Mouse (Mus musculus) embryonic fibroblast, embryonic 13.5 days (primary cell): ENCODE measurements around the gene Luc7l3. TPM values are rescaled to one million over a fixed set of nuclear protein-coding genes. Genes with fewer than 3 reads are reported as not detected.

Experiments used
- H3K27ac ChIP-seq: 2 replicates; pipeline ENCODE4 v1.5.1; 2012; ENCODE audit warnings: low read length, control low read depth, inconsistent platforms; ENCODE audit not compliant: insufficient read depth
- H3K4me1 ChIP-seq: 2 replicates; pipeline ENCODE4 v1.6.1; 2011; ENCODE audit warnings: low read length; ENCODE audit not compliant: control insufficient read depth, insufficient read depth
- H3K4me3 ChIP-seq: 2 replicates; pipeline ENCODE4 v1.5.1; 2011; ENCODE audit warnings: mild to moderate bottlenecking, control low read depth, low read length; ENCODE audit not compliant: insufficient read depth
- CTCF ChIP-seq: IDR thresholded peaks from 2 replicates; pipeline ENCODE4 v1.5.1; 2011; ENCODE audit warnings: mild to moderate bottlenecking, control low read depth, low read length, moderate library complexity, borderline replicate concordance; ENCODE audit not compliant: insufficient read depth
- POLR2A ChIP-seq: IDR thresholded peaks from 2 replicates; pipeline ENCODE4 v1.6.1; 2011; ENCODE audit warnings: low read depth, mild to moderate bottlenecking, control low read depth, low read length, moderate library complexity
- polyA plus RNA-seq: library from polyadenylated mRNA; stranded (reverse); fragments of >200 nt; gene quantifications from 2 replicates; pipeline ENCODE4 v1.2.4, GENCODE M21; 2011; ENCODE audit warnings: low read depth; ENCODE audit not compliant: missing spikeins, insufficient read length

Gene Luc7l3
- polyA plus RNA-seq, 1 experiment, result 88.2 TPM

GRCm38 (mm10) chr11:94314098-94314652 lies 7.6 kb downstream of the Luc7l3 start:
- no peak for TF ChIP-seq POLR2A
- no peak for TF ChIP-seq CTCF
- Histone ChIP-seq H3K4me3 (no peak overlapping the region), H3K27ac (no peak overlapping the region), H3K4me1 (peaks cover 23% of the 10 kb centered on the region)

GRCm38 (mm10) chr11:94312733-94313132 lies 9.1 kb downstream of the Luc7l3 start:
- Histone ChIP-seq H3K27ac (no peak overlapping the region), H3K4me1 (peaks cover 23% of the 10 kb centered on the region), H3K4me3 (no peak overlapping the region)
- no peak for TF ChIP-seq CTCF
- no peak for TF ChIP-seq POLR2A

- Histone ChIP-seq H3K27ac (no peak overlapping the region), H3K4me3 (no peak overlapping the region), H3K4me1 (no peaks in the 10 kb centered on the region)
- TF ChIP-seq POLR2A (no peak), CTCF (no peak)
Measured at GRCm38 (mm10) chr11:94294996-94295845, 26.6 kb downstream of the Luc7l3 start.

GRCm38 (mm10) chr11:94290062-94290740 lies 31.6 kb downstream of the Luc7l3 start:
- Histone ChIP-seq H3K4me1 (no peaks in the 10 kb centered on the region), H3K27ac (no peak overlapping the region), H3K4me3 (no peak overlapping the region)
- TF ChIP-seq CTCF (no peak), POLR2A (no peak)

- Histone ChIP-seq H3K4me3 (no peak overlapping the region), H3K4me1 (no peaks in the 10 kb centered on the region), H3K27ac (no peak overlapping the region)
- no peak for TF ChIP-seq POLR2A
- no peak for TF ChIP-seq CTCF
Measured at GRCm38 (mm10) chr11:94287105-94287504, 34.7 kb downstream of the Luc7l3 start.

- Histone ChIP-seq H3K4me1 (no peaks in the 10 kb centered on the region), H3K27ac (no peak overlapping the region), H3K4me3 (no peak overlapping the region)
- no peak for TF ChIP-seq POLR2A
- TF ChIP-seq CTCF, result no peak
Measured at GRCm38 (mm10) chr11:94285886-94286574, 35.8 kb downstream of the Luc7l3 start.

- TF ChIP-seq CTCF (no peak), POLR2A (no peak)
- no peak overlapping the region for H3K27ac ChIP-seq
- H3K4me1 ChIP-seq, result no peaks in the 10 kb centered on the region
- H3K4me3 ChIP-seq, result no peak overlapping the region
Measured at GRCm38 (mm10) chr11:94283536-94284099, 38.2 kb downstream of the Luc7l3 start.

- H3K4me1 ChIP-seq, result no peaks in the 10 kb centered on the region
- H3K4me3 ChIP-seq, result no peak overlapping the region
- TF ChIP-seq POLR2A, result no peak
- TF ChIP-seq CTCF, result no peak
- no peak overlapping the region for H3K27ac ChIP-seq
Measured at GRCm38 (mm10) chr11:94282291-94282690, 39.5 kb downstream of the Luc7l3 start.
